Mouse (Mus musculus): ENCODE results near the gene Plcb3. TPM values are rescaled to one million over a fixed set of nuclear protein-coding genes. Genes with fewer than 3 reads are reported as not detected.

Plcb3 gene
- polyA plus RNA-seq, 1 experiment: 51.7 TPM

DNA sequence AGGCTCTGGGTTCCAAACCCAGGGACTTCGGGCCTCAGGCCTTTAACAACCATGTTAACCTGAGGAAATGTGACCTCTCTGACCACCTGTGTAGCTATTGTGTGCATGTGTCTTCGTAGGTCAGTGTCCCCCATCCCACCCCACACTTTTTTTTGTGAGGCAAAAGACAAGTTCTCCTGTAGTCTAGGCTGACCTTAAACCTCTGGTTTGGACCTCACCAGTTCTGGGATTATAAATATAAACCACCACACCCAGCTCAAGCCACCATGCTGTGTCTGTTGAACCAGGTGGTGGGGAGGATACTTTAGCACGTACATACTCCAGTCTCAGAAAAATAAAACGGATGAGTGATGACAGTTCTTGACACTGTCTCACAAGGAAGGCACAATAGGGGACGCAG, 26.3 kb downstream of the Plcb3 start:
- TF ChIP-seq FOSL1 (IDR thresholded peaks at IDR 0.05; ENCODE audit: insufficient read depth, low read length, poor library complexity, severe bottlenecking): no peak
- no peak for TF ChIP-seq MAX (IDR thresholded peaks at IDR 0.05)
- Histone ChIP-seq H3ac (ENCODE audit: control insufficient read depth, insufficient read length, low read depth) (peak overlapping the region; percentile 39), H3K36me3 (ENCODE audit: control insufficient read depth, insufficient read depth) (peaks cover 24% of the 10 kb centered on the region), H3K4me3 (ENCODE audit: insufficient read depth, poor library complexity, severe bottlenecking) (no peak overlapping the region), H3K27me3 (ENCODE audit: control insufficient read depth, insufficient read depth, insufficient read length) (no peaks in the 10 kb centered on the region), H3K79me3 (ENCODE audit: low read depth) (no peaks in the 10 kb centered on the region), H3K79me2 (ENCODE audit: control insufficient read depth, insufficient read depth) (no peaks in the 10 kb centered on the region)

DNA sequence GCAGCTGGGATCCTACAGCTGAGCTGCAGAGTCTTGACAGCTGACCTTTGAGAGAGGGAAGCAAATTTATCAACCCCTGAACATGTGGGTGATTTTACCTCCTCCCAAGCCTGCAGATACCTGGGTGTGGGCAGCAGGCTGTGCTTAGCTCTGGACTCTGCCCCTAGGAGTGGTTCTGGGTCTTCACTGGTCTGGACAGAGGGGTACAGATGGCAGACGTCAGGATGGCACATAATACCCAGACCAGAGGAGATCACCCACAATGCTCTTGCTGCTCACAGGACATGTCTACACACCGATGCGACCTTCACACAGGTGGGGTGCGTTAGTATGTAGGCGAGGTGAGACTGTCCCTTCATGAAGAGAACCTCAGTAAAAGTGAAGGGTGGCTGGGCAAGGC, 26.7 kb downstream of the Plcb3 start:
- H3ac ChIP-seq (ENCODE audit: control insufficient read depth, insufficient read length, low read depth): no peak overlapping the region
- no peak overlapping the region for H3K4me3 ChIP-seq (ENCODE audit: insufficient read depth, poor library complexity, severe bottlenecking)

DNA sequence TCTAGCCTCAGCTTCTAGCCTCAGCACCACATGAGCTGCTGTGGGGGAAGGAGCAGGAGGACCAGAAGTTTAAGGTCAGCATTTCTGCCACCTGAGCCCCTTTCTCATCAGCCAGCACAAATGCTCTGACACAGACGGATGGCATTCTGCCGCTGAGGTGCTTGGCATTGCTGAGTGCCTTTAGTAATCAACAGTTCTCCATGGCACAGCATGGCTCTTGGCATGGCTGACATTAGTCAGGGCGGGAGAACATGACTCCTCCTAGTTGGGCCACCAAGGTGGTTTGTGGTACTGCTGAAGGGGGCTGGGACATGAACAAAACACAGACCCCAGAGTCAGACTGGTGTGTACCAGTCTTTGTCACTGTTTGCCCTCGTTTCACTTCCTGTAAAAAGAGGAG, 28.1 kb downstream of the Plcb3 start:
- TF ChIP-seq CEBPB (IDR thresholded peaks at IDR 0.05; ENCODE audit: low read depth): no peak
- no peak for TF ChIP-seq MAX (IDR thresholded peaks at IDR 0.05)
- no peak for TF ChIP-seq MYOG (IDR thresholded peaks at IDR 0.05; ENCODE audit: control insufficient read depth, extremely low read depth, insufficient read length)
- TF ChIP-seq USF1 (IDR thresholded peaks at IDR 0.05; ENCODE audit: low read depth): no peak
- TF ChIP-seq MYOD1 (IDR thresholded peaks at IDR 0.05; ENCODE audit: control insufficient read depth, insufficient read length, low read depth): no peak
- no peak for TF ChIP-seq FOSL1 (IDR thresholded peaks at IDR 0.05; ENCODE audit: insufficient read depth, low read length, poor library complexity, severe bottlenecking)
- no peak for TF ChIP-seq CTCF (IDR thresholded peaks at IDR 0.05; ENCODE audit: control insufficient read depth, insufficient read depth, insufficient read length)
- peaks cover 10% of the 10 kb centered on the region for H3K79me2 ChIP-seq (ENCODE audit: control insufficient read depth, insufficient read depth)
- no peaks in the 10 kb centered on the region for H3K79me3 ChIP-seq (ENCODE audit: low read depth)
- H3K27me3 ChIP-seq (ENCODE audit: control insufficient read depth, insufficient read depth, insufficient read length): no peaks in the 10 kb centered on the region
- peaks cover 7% of the 10 kb centered on the region for H3K36me3 ChIP-seq (ENCODE audit: control insufficient read depth, insufficient read depth)
- no peak overlapping the region for H3ac ChIP-seq (ENCODE audit: control insufficient read depth, insufficient read length, low read depth)
- H3K4me3 ChIP-seq (ENCODE audit: insufficient read depth, poor library complexity, severe bottlenecking): no peak overlapping the region

More for the DNA sequence above, 26.7 kb downstream of the Plcb3 start:
- no peaks in the 10 kb centered on the region for H3K27me3 ChIP-seq (ENCODE audit: control insufficient read depth, insufficient read depth, insufficient read length)
- no peaks in the 10 kb centered on the region for H3K79me3 ChIP-seq (ENCODE audit: low read depth)
- H3K79me2 ChIP-seq (ENCODE audit: control insufficient read depth, insufficient read depth): no peaks in the 10 kb centered on the region
- peaks cover 20% of the 10 kb centered on the region for H3K36me3 ChIP-seq (ENCODE audit: control insufficient read depth, insufficient read depth)
- TF ChIP-seq USF1 (IDR thresholded peaks at IDR 0.05; ENCODE audit: low read depth): no peak
- TF ChIP-seq MAX (IDR thresholded peaks at IDR 0.05): no peak
- no peak for TF ChIP-seq MYOD1 (IDR thresholded peaks at IDR 0.05; ENCODE audit: control insufficient read depth, insufficient read length, low read depth)
- TF ChIP-seq FOSL1 (IDR thresholded peaks at IDR 0.05; ENCODE audit: insufficient read depth, low read length, poor library complexity, severe bottlenecking): no peak
- no peak for TF ChIP-seq CEBPB (IDR thresholded peaks at IDR 0.05; ENCODE audit: low read depth)
- no peak for TF ChIP-seq CTCF (IDR thresholded peaks at IDR 0.05; ENCODE audit: control insufficient read depth, insufficient read depth, insufficient read length)
- TF ChIP-seq MYOG (IDR thresholded peaks at IDR 0.05; ENCODE audit: control insufficient read depth, extremely low read depth, insufficient read length): no peak

DNA sequence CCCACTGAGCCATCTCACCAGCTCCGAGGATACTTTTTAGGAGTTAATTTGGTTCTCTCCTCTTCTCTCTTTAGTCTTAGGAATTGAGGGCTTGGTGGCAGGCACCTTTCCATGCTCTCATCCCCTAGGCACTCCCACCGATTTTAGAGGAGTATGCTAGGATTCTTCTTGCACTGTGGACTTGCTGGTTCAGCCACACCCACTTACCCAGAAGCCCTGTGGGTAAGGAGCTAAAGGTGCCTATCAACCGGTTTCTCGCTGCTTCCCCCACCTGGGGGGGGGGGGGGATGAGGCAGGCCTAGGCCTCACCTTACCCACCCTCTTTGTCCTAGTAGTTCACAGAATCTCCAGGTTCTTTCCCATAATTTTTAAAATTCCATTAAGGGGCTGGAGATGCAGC, 28.5 kb downstream of the Plcb3 start:
- peaks cover 3% of the 10 kb centered on the region for H3K36me3 ChIP-seq (ENCODE audit: control insufficient read depth, insufficient read depth)
- H3K79me3 ChIP-seq (ENCODE audit: low read depth): no peaks in the 10 kb centered on the region
- H3K4me3 ChIP-seq (ENCODE audit: insufficient read depth, poor library complexity, severe bottlenecking): no peak overlapping the region
- peaks cover 15% of the 10 kb centered on the region for H3K79me2 ChIP-seq (ENCODE audit: control insufficient read depth, insufficient read depth)
- TF ChIP-seq CTCF (IDR thresholded peaks at IDR 0.05; ENCODE audit: control insufficient read depth, insufficient read depth, insufficient read length) (no peak), MYOD1 (IDR thresholded peaks at IDR 0.05; ENCODE audit: control insufficient read depth, insufficient read length, low read depth) (no peak), CEBPB (IDR thresholded peaks at IDR 0.05; ENCODE audit: low read depth) (no peak)
- no peak overlapping the region for H3ac ChIP-seq (ENCODE audit: control insufficient read depth, insufficient read length, low read depth)
- no peaks in the 10 kb centered on the region for H3K27me3 ChIP-seq (ENCODE audit: control insufficient read depth, insufficient read depth, insufficient read length)

DNA sequence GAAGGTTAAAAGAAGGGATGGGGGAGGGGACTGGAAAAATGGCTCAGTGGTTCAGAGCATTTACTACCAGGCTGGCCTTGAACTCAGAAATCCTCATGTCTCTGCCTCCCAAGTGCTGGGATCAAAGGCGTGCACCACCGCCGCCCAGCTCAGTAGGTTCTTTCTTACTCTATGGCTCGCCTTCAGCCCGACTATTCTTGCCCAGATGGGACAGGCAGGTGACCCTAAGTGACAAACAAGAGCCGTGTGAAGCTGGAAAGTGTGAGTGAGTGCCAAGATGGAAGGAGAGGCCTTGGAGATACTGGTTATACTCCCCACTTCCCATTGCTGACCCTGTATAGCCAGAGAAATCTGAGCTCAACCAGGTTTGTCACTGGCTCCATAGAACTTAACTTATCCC, 32.6 kb downstream of the Plcb3 start:
- Histone ChIP-seq H3K79me2 (ENCODE audit: control insufficient read depth, insufficient read depth) (peaks cover 25% of the 10 kb centered on the region), H3K36me3 (ENCODE audit: control insufficient read depth, insufficient read depth) (no peaks in the 10 kb centered on the region), H3ac (ENCODE audit: control insufficient read depth, insufficient read length, low read depth) (no peak overlapping the region), H3K4me3 (ENCODE audit: insufficient read depth, poor library complexity, severe bottlenecking) (no peak overlapping the region), H3K27me3 (ENCODE audit: control insufficient read depth, insufficient read depth, insufficient read length) (no peaks in the 10 kb centered on the region), H3K79me3 (ENCODE audit: low read depth) (peaks cover 2% of the 10 kb centered on the region)
- TF ChIP-seq MYOD1 (IDR thresholded peaks at IDR 0.05; ENCODE audit: control insufficient read depth, insufficient read length, low read depth) (no peak), MYOG (IDR thresholded peaks at IDR 0.05; ENCODE audit: control insufficient read depth, extremely low read depth, insufficient read length) (no peak), USF1 (IDR thresholded peaks at IDR 0.05; ENCODE audit: low read depth) (no peak), CTCF (IDR thresholded peaks at IDR 0.05; ENCODE audit: control insufficient read depth, insufficient read depth, insufficient read length) (no peak)

DNA sequence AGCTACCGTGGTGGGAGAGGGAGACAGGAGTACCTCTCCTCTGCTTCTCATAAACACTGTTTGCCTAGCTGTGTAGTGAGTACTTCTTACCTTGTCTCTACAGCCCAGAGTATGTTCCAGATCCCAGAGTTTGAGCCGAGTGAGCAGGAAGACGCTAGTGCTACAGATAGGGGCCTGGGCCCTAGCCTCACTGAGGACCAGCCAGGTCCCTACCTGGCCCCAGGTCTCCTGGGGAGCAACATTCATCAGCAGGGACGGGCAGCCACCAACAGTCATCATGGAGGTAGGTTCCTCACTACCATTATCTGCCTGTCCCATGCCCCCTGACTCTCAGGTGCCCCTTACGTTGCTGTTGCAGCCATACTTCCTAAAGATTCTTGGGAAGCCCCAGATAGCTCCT, 33.5 kb downstream of the Plcb3 start:
- peak overlapping the region; percentile 61 for H3ac ChIP-seq (ENCODE audit: control insufficient read depth, insufficient read length, low read depth)
- no peaks in the 10 kb centered on the region for H3K27me3 ChIP-seq (ENCODE audit: control insufficient read depth, insufficient read depth, insufficient read length)
- H3K79me2 ChIP-seq (ENCODE audit: control insufficient read depth, insufficient read depth): peaks cover 25% of the 10 kb centered on the region
- no peaks in the 10 kb centered on the region for H3K36me3 ChIP-seq (ENCODE audit: control insufficient read depth, insufficient read depth)
- TF ChIP-seq MYOG (IDR thresholded peaks at IDR 0.05; ENCODE audit: control insufficient read depth, extremely low read depth, insufficient read length): no peak
- TF ChIP-seq MYOD1 (IDR thresholded peaks at IDR 0.05; ENCODE audit: control insufficient read depth, insufficient read length, low read depth): no peak
- no peak for TF ChIP-seq CEBPB (IDR thresholded peaks at IDR 0.05; ENCODE audit: low read depth)
- TF ChIP-seq MAX (IDR thresholded peaks at IDR 0.05): no peak
- no peak for TF ChIP-seq CTCF (IDR thresholded peaks at IDR 0.05; ENCODE audit: control insufficient read depth, insufficient read depth, insufficient read length)
- no peak for TF ChIP-seq FOSL1 (IDR thresholded peaks at IDR 0.05; ENCODE audit: insufficient read depth, low read length, poor library complexity, severe bottlenecking)
- TF ChIP-seq USF1 (IDR thresholded peaks at IDR 0.05; ENCODE audit: low read depth): no peak
- H3K79me3 ChIP-seq (ENCODE audit: low read depth): peaks cover 2% of the 10 kb centered on the region
- H3K4me3 ChIP-seq (ENCODE audit: insufficient read depth, poor library complexity, severe bottlenecking): peak overlapping the region; percentile 65
